35 mouse cellular contexts compared by ENCODE assay signal in the genomic region with DNA sequence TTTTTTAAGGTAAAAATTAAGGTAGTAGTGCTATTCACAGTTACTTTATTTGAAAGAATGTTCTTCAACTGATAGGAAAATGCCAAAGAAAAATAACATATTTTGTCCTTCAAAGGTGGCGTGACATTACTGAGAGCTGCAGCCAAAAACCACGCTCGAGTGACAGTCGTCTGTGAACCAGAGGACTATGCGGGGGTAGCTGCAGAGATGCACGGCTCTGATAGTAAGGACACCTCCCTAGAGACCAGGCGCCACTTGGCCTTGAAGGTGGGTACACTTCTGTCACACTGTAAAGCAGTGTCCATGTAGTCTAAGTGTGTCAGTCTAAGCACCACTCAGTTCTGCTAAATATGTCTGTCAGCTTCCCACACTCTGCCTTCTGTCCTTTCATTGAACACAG.
"Had no signal": no experiment of that assay in that cellular context is flagged by ENCODE, and none has a peak within 500 bp of the region (broad histone marks: within the 10 kb centered on the region; RNA-seq: fewer than 3 reads in every experiment).

No protein-coding gene starts in this region.

- H3K27ac ChIP-seq: heart, adult 2 months; heart, embryonic 10.5 days; heart, embryonic 13.5 days; heart, embryonic 15.5 days; hindbrain, embryonic 10.5 days; hindbrain, embryonic 12.5 days; hindbrain, embryonic 13.5 days; hindbrain, embryonic 14.5 days; hindbrain, embryonic 15.5 days; hindbrain, postnatal 0 days; intestine, embryonic 15.5 days; kidney, embryonic 15.5 days; kidney, postnatal 0 days; layer of hippocampus, adult 2 months had no signal

- DNase-seq: heart, adult 2 months; heart, postnatal 14 days; heart, postnatal 36 days; heart, postnatal 4 days; kidney, adult 11 months; kidney, adult 18-20 months; kidney, adult 2 months; kidney, adult 8-10 months; kidney, adult 9 months; kidney, postnatal 10 days; kidney, postnatal 14 days; kidney, postnatal 25 days; kidney, postnatal 36 days; kidney, postnatal 4 days; layer of hippocampus, adult 9-11 months; layer of hippocampus, postnatal 36 days had no signal

- H3K9ac ChIP-seq: heart, embryonic 12.5 days; heart, embryonic 13.5 days; heart, embryonic 15.5 days; hindbrain, embryonic 12.5 days; hindbrain, embryonic 13.5 days; hindbrain, embryonic 14.5 days; hindbrain, embryonic 15.5 days; intestine, embryonic 15.5 days; kidney, embryonic 15.5 days had no signal

- H3K4me2 ChIP-seq: heart, embryonic 11.5 days; heart, embryonic 12.5 days; heart, embryonic 13.5 days; heart, embryonic 15.5 days; hindbrain, embryonic 12.5 days; hindbrain, embryonic 13.5 days; hindbrain, embryonic 14.5 days; hindbrain, embryonic 15.5 days; intestine, embryonic 15.5 days; kidney, embryonic 15.5 days had no signal

- H3K4me3 ChIP-seq: heart, adult 2 months; heart, embryonic 10.5 days; heart, embryonic 12.5 days; heart, embryonic 13.5 days; heart, embryonic 15.5 days; hindbrain, embryonic 10.5 days; hindbrain, embryonic 12.5 days; hindbrain, embryonic 13.5 days; hindbrain, embryonic 15.5 days; intestine, embryonic 15.5 days; kidney, embryonic 15.5 days; layer of hippocampus, adult 2 months had no signal

- H3K27me3 ChIP-seq: heart, embryonic 12.5 days; heart, embryonic 13.5 days; heart, embryonic 15.5 days; hindbrain, embryonic 12.5 days; hindbrain, embryonic 13.5 days; hindbrain, embryonic 15.5 days; intestine, embryonic 15.5 days; kidney, embryonic 15.5 days had no signal

- ATAC-seq: hindbrain, embryonic 16.5 days; hindbrain, postnatal 0 days; inflammation-experienced regulatory T-cells, adult 6 months; intestine, embryonic 15.5 days; intestine, embryonic 16.5 days; intestine, postnatal 0 days had no signal

- H3K4me1 ChIP-seq: heart, embryonic 10.5 days; hindbrain, embryonic 10.5 days; hindbrain, embryonic 12.5 days; hindbrain, embryonic 13.5 days; intestine, embryonic 15.5 days; kidney, embryonic 15.5 days had no signal

- H3K9me3 ChIP-seq: heart, embryonic 10.5 days; heart, embryonic 15.5 days; hindbrain, embryonic 13.5 days; hindbrain, embryonic 15.5 days; intestine, embryonic 15.5 days; kidney, embryonic 15.5 days had no signal
